Comparison of ENCODE assay signal across 16 mouse cellular contexts in the genomic region with DNA sequence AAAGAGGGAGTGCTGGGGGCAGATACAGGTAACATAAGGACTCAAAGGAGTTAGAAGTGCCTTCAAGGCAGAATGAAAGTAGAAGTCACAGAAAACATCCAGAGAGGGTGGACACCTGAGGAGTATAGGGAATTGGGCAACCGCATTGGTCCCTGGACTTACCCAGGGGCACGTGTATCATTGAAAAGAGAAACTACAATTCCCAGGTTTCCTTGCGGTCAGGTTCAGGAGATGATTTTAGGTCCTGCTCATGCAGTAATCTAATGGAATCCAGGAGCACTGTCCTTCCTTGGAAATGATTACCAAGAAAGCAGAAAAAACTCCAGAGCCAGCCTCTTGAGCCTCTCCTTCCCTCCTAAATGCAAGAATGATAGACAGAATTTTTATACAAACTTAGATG. TPM values are rescaled to one million over a fixed set of nuclear protein-coding genes. Genes with fewer than 3 reads are reported as not detected.
DNase-seq lines count a peak whose midpoint lies in the region; ATAC-seq and TF ChIP-seq lines count a peak whose summit lies in the region.
"Had no signal": no experiment of that assay in that cellular context is flagged by ENCODE, and none has a peak within 500 bp of the region (broad histone marks: within the 10 kb centered on the region; RNA-seq: fewer than 3 reads in every experiment).

No protein-coding gene starts in this region.

- no peaks in the 10 kb centered on the region for H3K36me3 ChIP-seq in intestine, embryonic 16.5 days (ENCODE audit: control insufficient read depth, insufficient read depth, low read length)
- H3K36me3 ChIP-seq in intestine, embryonic 15.5 days, result no peaks in the 10 kb centered on the region
- H3K36me3 ChIP-seq in midbrain, postnatal 0 days (ENCODE audit: insufficient read depth, low read length), result peaks cover 27% of the 10 kb centered on the region
- H3K36me3 ChIP-seq in midbrain, embryonic 10.5 days, result peaks cover 22% of the 10 kb centered on the region
- H3K36me3 ChIP-seq in forebrain, postnatal 0 days (ENCODE audit: insufficient read depth), result peaks cover 23% of the 10 kb centered on the region

- H3K4me2 ChIP-seq in intestine, embryonic 16.5 days (ENCODE audit: low read depth, low read length), result no peak overlapping the region
- no peak overlapping the region for H3K4me2 ChIP-seq in intestine, embryonic 15.5 days (replicated peaks)
- no peak overlapping the region for H3K4me2 ChIP-seq in midbrain, postnatal 0 days (ENCODE audit: low read depth, low read length, poor library complexity, severe bottlenecking)
- no peak overlapping the region for H3K4me2 ChIP-seq in forebrain, postnatal 0 days (ENCODE audit: low read depth)
- H3K4me2 ChIP-seq: embryonic facial prominence, embryonic 12.5 days; forebrain, embryonic 13.5 days; forebrain, embryonic 15.5 days had no signal

- no peaks in the 10 kb centered on the region for H3K4me1 ChIP-seq in intestine, embryonic 16.5 days (ENCODE audit: control insufficient read depth, insufficient read depth, low read length)
- H3K4me1 ChIP-seq in intestine, embryonic 15.5 days (replicated peaks), result no peaks in the 10 kb centered on the region
- H3K4me1 ChIP-seq in midbrain, postnatal 0 days (ENCODE audit: insufficient read depth, low read length), result no peaks in the 10 kb centered on the region
- H3K4me1 ChIP-seq in midbrain, embryonic 10.5 days, result no peaks in the 10 kb centered on the region
- no peaks in the 10 kb centered on the region for H3K4me1 ChIP-seq in forebrain, postnatal 0 days (ENCODE audit: insufficient read depth)
- H3K4me1 ChIP-seq: embryonic facial prominence, embryonic 10.5 days; embryonic facial prominence, embryonic 12.5 days; forebrain, embryonic 13.5 days; forebrain, embryonic 15.5 days had no signal

- ATAC-seq in intestine, embryonic 16.5 days, result peak; percentile 38; the same call in 1 of the 2 replicates
- ATAC-seq in intestine, embryonic 15.5 days, result no peak; the same call in 1 of the 2 replicates
- ATAC-seq in midbrain, postnatal 0 days (ENCODE audit: low FRiP score), result no peak
- no peak for ATAC-seq in forebrain, postnatal 0 days
- ATAC-seq: activated CD4-positive, CD25-positive, alpha-beta regulatory T cell, adult 4 months; forebrain, embryonic 13.5 days; forebrain, embryonic 15.5 days; Patski had no signal

- no peak for DNase-seq in left cerebral cortex, adult 2 months (ENCODE audit: extremely low spot score in 1 of 2, low spot score in 2 of 2)
- no peak for DNase-seq in left cerebral cortex, adult 9 months (ENCODE audit: low spot score in 2 of 2)
- DNase-seq in midbrain, postnatal 0 days (ENCODE audit: low spot score), result no peak
- no peak for DNase-seq in midbrain, embryonic 10.5 days (ENCODE audit: low spot score)
- no peak for DNase-seq in forebrain, postnatal 0 days
- DNase-seq: adrenal gland, adult 8-10 months; adrenal gland, postnatal 14 days; adrenal gland, postnatal 36 days had no signal

- TF ChIP-seq CTCF in left cerebral cortex, adult 2 months (IDR thresholded peaks at IDR 0.05), result no peak
- no peak for TF ChIP-seq CTCF in midbrain, postnatal 0 days (IDR thresholded peaks at IDR 0.05)
- TF ChIP-seq CTCF in forebrain, postnatal 0 days (IDR thresholded peaks at IDR 0.05; ENCODE audit: low read depth), result no peak

- H3K27me3 ChIP-seq in intestine, embryonic 16.5 days (replicated peaks; ENCODE audit: control insufficient read depth, insufficient read depth, low read length), result no peaks in the 10 kb centered on the region
- no peaks in the 10 kb centered on the region for H3K27me3 ChIP-seq in intestine, embryonic 15.5 days (replicated peaks)
- no peaks in the 10 kb centered on the region for H3K27me3 ChIP-seq in midbrain, postnatal 0 days (ENCODE audit: insufficient read depth, low read length)
- no peaks in the 10 kb centered on the region for H3K27me3 ChIP-seq in midbrain, embryonic 10.5 days (ENCODE audit: low read depth, poor library complexity, severe bottlenecking)
- H3K27me3 ChIP-seq in forebrain, postnatal 0 days (ENCODE audit: insufficient read depth, low read length), result no peaks in the 10 kb centered on the region
- H3K27me3 ChIP-seq: embryonic facial prominence, embryonic 12.5 days; forebrain, embryonic 13.5 days; forebrain, embryonic 15.5 days; Patski had no signal

- intact Hi-C loops in left cerebral cortex, adult 2 months (cut with DNase I), result no loop called here

- 77% methylated on average over 3 of the region's 3 CpGs for WGBS in intestine, embryonic 16.5 days
- WGBS in intestine, embryonic 15.5 days, result 80% methylated on average over 3 of the region's 3 CpGs
- 74% methylated on average over 3 of the region's 3 CpGs for WGBS in midbrain, postnatal 0 days
- 82% methylated on average over 3 of the region's 3 CpGs for WGBS in midbrain, embryonic 10.5 days
- 79% methylated on average over 3 of the region's 3 CpGs for WGBS in forebrain, postnatal 0 days

- H3K9ac ChIP-seq in intestine, embryonic 16.5 days (ENCODE audit: low read depth, low read length), result no peak overlapping the region
- no peak overlapping the region for H3K9ac ChIP-seq in intestine, embryonic 15.5 days
- no peak overlapping the region for H3K9ac ChIP-seq in midbrain, postnatal 0 days (replicated peaks; ENCODE audit: low read length, poor library complexity, severe bottlenecking)
- H3K9ac ChIP-seq in forebrain, postnatal 0 days, result no peak overlapping the region
- H3K9ac ChIP-seq: embryonic facial prominence, embryonic 12.5 days; forebrain, embryonic 13.5 days; forebrain, embryonic 15.5 days had no signal

- H3K4me3 ChIP-seq in intestine, embryonic 16.5 days (ENCODE audit: low read length), result no peak overlapping the region
- no peak overlapping the region for H3K4me3 ChIP-seq in intestine, embryonic 15.5 days (replicated peaks)
- no peak overlapping the region for H3K4me3 ChIP-seq in left cerebral cortex, adult 2 months
- no peak overlapping the region for H3K4me3 ChIP-seq in midbrain, postnatal 0 days (ENCODE audit: low read depth, low read length)
- H3K4me3 ChIP-seq in midbrain, embryonic 10.5 days, result no peak overlapping the region
- no peak overlapping the region for H3K4me3 ChIP-seq in forebrain, postnatal 0 days (ENCODE audit: low read depth, low read length)
- H3K4me3 ChIP-seq: embryonic facial prominence, embryonic 10.5 days; embryonic facial prominence, embryonic 12.5 days; forebrain, embryonic 13.5 days; forebrain, embryonic 15.5 days had no signal

- H3K9me3 ChIP-seq in intestine, embryonic 16.5 days (ENCODE audit: control insufficient read depth, low read length), result no peaks in the 10 kb centered on the region
- no peaks in the 10 kb centered on the region for H3K9me3 ChIP-seq in intestine, embryonic 15.5 days
- H3K9me3 ChIP-seq in midbrain, postnatal 0 days (ENCODE audit: low read length), result no peaks in the 10 kb centered on the region
- no peaks in the 10 kb centered on the region for H3K9me3 ChIP-seq in midbrain, embryonic 10.5 days (replicated peaks)
- H3K9me3 ChIP-seq in forebrain, postnatal 0 days (ENCODE audit: low read length), result no peaks in the 10 kb centered on the region
- H3K9me3 ChIP-seq: embryonic facial prominence, embryonic 10.5 days; embryonic facial prominence, embryonic 12.5 days; forebrain, embryonic 13.5 days; forebrain, embryonic 15.5 days had no signal

- H3K27ac ChIP-seq in intestine, embryonic 16.5 days (ENCODE audit: low read length), result no peak overlapping the region
- no peak overlapping the region for H3K27ac ChIP-seq in intestine, embryonic 15.5 days
- peak overlapping the region; percentile 55 for H3K27ac ChIP-seq in left cerebral cortex, adult 2 months
- peak overlapping the region; percentile 26; the same call in 1 of the 2 replicates for H3K27ac ChIP-seq in midbrain, postnatal 0 days (ENCODE audit: low read depth, low read length)
- no peak overlapping the region for H3K27ac ChIP-seq in midbrain, embryonic 10.5 days (replicated peaks)
- no peak overlapping the region for H3K27ac ChIP-seq in forebrain, postnatal 0 days (ENCODE audit: low read depth, low read length)
- H3K27ac ChIP-seq: embryonic facial prominence, embryonic 10.5 days; embryonic facial prominence, embryonic 12.5 days; forebrain, embryonic 13.5 days; forebrain, embryonic 15.5 days had no signal

RNA-seq across cellular contexts. Expression of gene Ehd3, which starts 29.5 kb away (rescaled TPM):
- 6.3 and 6.6 TPM in 2 replicates for polyA plus RNA-seq in intestine, embryonic 16.5 days (2015; fragmentation: Nextera tagmentation; extraction: Ambion mirVana)
- 6.1 and 6.2 TPM in 2 replicates for polyA plus RNA-seq in intestine, embryonic 15.5 days (2015; fragmentation: Nextera tagmentation; extraction: Ambion mirVana)
- 10 to 100 TPM; 73.5 to 89.4 TPM for total RNA-seq in left cerebral cortex, adult 2 months (2021)
- 46.5 and 48.1 TPM in 2 replicates for total RNA-seq in midbrain, postnatal 0 days (2014; rRNA removed)
- 26.5 and 27.6 TPM in 2 replicates for polyA plus RNA-seq in midbrain, postnatal 0 days (2015; fragmentation: Nextera tagmentation; extraction: Ambion mirVana)
- polyA plus RNA-seq in midbrain, embryonic 10.5 days (2016; fragmentation: Nextera tagmentation; extraction: Ambion mirVana), result 9.8 and 10.0 TPM in 2 replicates
- 33.2 and 39.0 TPM in 2 replicates for total RNA-seq in forebrain, postnatal 0 days (2014; rRNA removed)
- 17.6 and 22.1 TPM in 2 replicates for polyA plus RNA-seq in forebrain, postnatal 0 days (2015; fragmentation: Nextera tagmentation; extraction: Ambion mirVana)

Comparison
In these comparisons a context has a peak if more than half of its experiments do, and no peak if none do; other contexts are left out.
1. H3K27ac ChIP-seq: peak in left cerebral cortex, adult 2 months (single experiment) and midbrain, postnatal 0 days (single experiment); none in intestine, embryonic 16.5 days (single experiment), intestine, embryonic 15.5 days (single experiment), midbrain, embryonic 10.5 days (single experiment) and forebrain, postnatal 0 days (single experiment).